ENCODE assay signal across 35 mouse cellular contexts in the genomic region with DNA sequence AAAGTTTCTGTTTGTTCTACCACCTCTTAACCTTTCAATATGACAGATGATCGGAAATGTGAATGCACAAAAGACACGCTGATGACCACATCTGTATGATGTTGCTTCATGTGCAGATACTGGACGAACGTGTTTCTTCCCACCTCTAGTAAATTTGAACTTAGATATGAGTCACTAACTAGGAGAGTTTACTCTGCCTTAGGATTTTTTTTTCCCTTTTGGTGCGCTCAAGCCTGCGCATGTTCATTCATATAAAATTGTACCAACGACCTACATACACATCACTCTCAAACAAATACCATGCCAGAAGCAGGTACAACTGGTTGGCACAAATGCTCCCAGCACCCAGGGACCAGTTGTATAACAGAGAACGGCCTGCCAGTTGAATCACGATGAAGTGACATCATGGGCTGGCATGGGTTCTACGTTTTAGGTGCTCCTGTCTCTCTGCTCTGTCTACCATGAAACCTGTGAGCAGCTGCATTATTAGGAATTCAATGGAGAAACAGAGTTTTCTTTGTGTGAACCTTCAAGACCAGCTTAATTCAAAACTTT.
A peak's percentile ranks its signal among the peaks of the same experiment; 100 is the strongest.
DNase-seq lines count a peak whose midpoint lies in the region; ATAC-seq lines count a peak whose summit lies in the region.
"Had no signal": no experiment of that assay in that cellular context is flagged by ENCODE, and none has a peak within 500 bp of the region (broad histone marks: within the 10 kb centered on the region; RNA-seq: fewer than 3 reads in every experiment).

No protein-coding gene starts in this region.

- H3K4me3 ChIP-seq in limb, embryonic 15.5 days: no peak overlapping the region
- no peak overlapping the region for H3K4me3 ChIP-seq in limb, embryonic 10.5 days
- no peak overlapping the region for H3K4me3 ChIP-seq in stomach, embryonic 15.5 days (replicated peaks)
- H3K4me3 ChIP-seq: embryonic facial prominence, embryonic 13.5 days; forebrain, embryonic 10.5 days; heart, embryonic 12.5 days; hindbrain, embryonic 13.5 days; kidney, embryonic 15.5 days; layer of hippocampus, adult 2 months; left cerebral cortex, adult 2 months; limb, embryonic 13.5 days; midbrain, embryonic 15.5 days; neural tube, embryonic 15.5 days had no signal

- H3K4me2 ChIP-seq in limb, embryonic 15.5 days: no peak overlapping the region
- no peak overlapping the region for H3K4me2 ChIP-seq in stomach, embryonic 15.5 days
- H3K4me2 ChIP-seq: embryonic facial prominence, embryonic 13.5 days; heart, embryonic 12.5 days; hindbrain, embryonic 13.5 days; kidney, embryonic 15.5 days; limb, embryonic 13.5 days; midbrain, embryonic 15.5 days; neural tube, embryonic 15.5 days had no signal

- WGBS in limb, embryonic 15.5 days: 80% methylated on average over 10 of the region's 10 CpGs
- 96% methylated on average over 10 of the region's 10 CpGs for WGBS in limb, embryonic 10.5 days
- WGBS in stomach, embryonic 15.5 days: 81% methylated on average over 10 of the region's 10 CpGs

- DNase-seq in limb, embryonic 10.5 days (ENCODE audit: low spot score): no peak
- DNase-seq in urinary bladder, postnatal 36 days (ENCODE audit: low spot score in 2 of 2): peak; percentile 58 to 66
- DNase-seq in urinary bladder, postnatal 10 days (ENCODE audit: low spot score): no peak
- no peak for DNase-seq in cerebellum, adult 11-12 months
- DNase-seq: adrenal gland, adult 2 months; B cell, adult 2 months; cerebellum, adult 11 months; cerebellum, postnatal 10 days; forebrain, postnatal 0 days; gastrocnemius, postnatal 14 days; heart, postnatal 4 days; kidney, postnatal 25 days; lung, adult 2 months; lung, postnatal 10 days; retina, postnatal 1 day; right cerebral cortex, postnatal 14 days; thymus, adult 2 months; thymus, postnatal 36 days had no signal

- H3K4me1 ChIP-seq in limb, embryonic 15.5 days: peaks cover 25% of the 10 kb centered on the region
- peaks cover 19% of the 10 kb centered on the region for H3K4me1 ChIP-seq in limb, embryonic 10.5 days
- H3K4me1 ChIP-seq in stomach, embryonic 15.5 days: peaks cover 13% of the 10 kb centered on the region
- H3K4me1 ChIP-seq: forebrain, embryonic 10.5 days had no signal

- no peak for ATAC-seq in limb, embryonic 15.5 days (ENCODE audit: insufficient number of reproducible peaks, low FRiP score, low TSS enrichment, low read depth)
- ATAC-seq in stomach, embryonic 15.5 days (ENCODE audit: insufficient read depth, low FRiP score, low read depth): no peak
- ATAC-seq: activated CD4-positive, CD25-positive, alpha-beta regulatory T cell, adult 4 months; forebrain, postnatal 0 days; intestine, postnatal 0 days; midbrain, embryonic 15.5 days had no signal

- H3K9ac ChIP-seq in limb, embryonic 15.5 days: no peak overlapping the region
- H3K9ac ChIP-seq in stomach, embryonic 15.5 days: no peak overlapping the region
- H3K9ac ChIP-seq: embryonic facial prominence, embryonic 13.5 days; forebrain, postnatal 0 days; heart, embryonic 12.5 days; hindbrain, embryonic 13.5 days; kidney, embryonic 15.5 days; limb, embryonic 13.5 days; liver, embryonic 14.5 days; midbrain, embryonic 15.5 days; neural tube, embryonic 15.5 days had no signal

- H3K36me3 ChIP-seq in limb, embryonic 15.5 days: no peaks in the 10 kb centered on the region
- peaks cover 29% of the 10 kb centered on the region for H3K36me3 ChIP-seq in limb, embryonic 10.5 days
- H3K36me3 ChIP-seq in stomach, embryonic 15.5 days: no peaks in the 10 kb centered on the region
- H3K36me3 ChIP-seq: forebrain, embryonic 10.5 days; heart, embryonic 12.5 days; hindbrain, embryonic 13.5 days; limb, embryonic 13.5 days; midbrain, embryonic 15.5 days; neural tube, embryonic 15.5 days had no signal

- H3K27ac ChIP-seq in limb, embryonic 15.5 days: 0 out of 2 replicates have a peak overlapping the region, but pooled peaks have one; percentile 6
- no peak overlapping the region for H3K27ac ChIP-seq in limb, embryonic 10.5 days
- peak overlapping the region; percentile 23; the same call in 1 of the 2 replicates for H3K27ac ChIP-seq in stomach, embryonic 15.5 days
- H3K27ac ChIP-seq: embryonic facial prominence, embryonic 13.5 days; forebrain, embryonic 10.5 days; hindbrain, embryonic 13.5 days; kidney, embryonic 15.5 days; layer of hippocampus, adult 2 months; left cerebral cortex, adult 2 months; limb, embryonic 13.5 days; liver, embryonic 14.5 days; macrophage; midbrain, embryonic 15.5 days; neural tube, embryonic 15.5 days had no signal

- H3K27me3 ChIP-seq in limb, embryonic 15.5 days: no peaks in the 10 kb centered on the region
- no peaks in the 10 kb centered on the region for H3K27me3 ChIP-seq in limb, embryonic 10.5 days (ENCODE audit: low read depth, poor library complexity, severe bottlenecking)
- H3K27me3 ChIP-seq in stomach, embryonic 15.5 days (replicated peaks): no peaks in the 10 kb centered on the region
- H3K27me3 ChIP-seq: CH12.LX; embryonic facial prominence, embryonic 13.5 days; heart, embryonic 12.5 days; hindbrain, embryonic 13.5 days; kidney, embryonic 15.5 days; limb, embryonic 13.5 days; midbrain, embryonic 15.5 days; neural tube, embryonic 15.5 days had no signal

- no peaks in the 10 kb centered on the region for H3K9me3 ChIP-seq in limb, embryonic 15.5 days
- no peaks in the 10 kb centered on the region for H3K9me3 ChIP-seq in limb, embryonic 10.5 days (replicated peaks)
- H3K9me3 ChIP-seq in stomach, embryonic 15.5 days: no peaks in the 10 kb centered on the region
- H3K9me3 ChIP-seq: embryonic facial prominence, embryonic 13.5 days; forebrain, embryonic 10.5 days; heart, embryonic 12.5 days; hindbrain, embryonic 13.5 days; kidney, embryonic 15.5 days; limb, embryonic 13.5 days; midbrain, embryonic 15.5 days; neural tube, embryonic 15.5 days had no signal

Comparison
In these comparisons a context has a peak if more than half of its experiments do, and no peak if none do; other contexts are left out.
1. DNase-seq: peak in urinary bladder, postnatal 36 days (2 of 2); none in limb, embryonic 10.5 days (single experiment), urinary bladder, postnatal 10 days (single experiment) and cerebellum, adult 11-12 months (single experiment).